Mouse (Mus musculus) bone marrow macrophage, adult 2 months (primary cell): ENCODE measurements around the gene Tmem104. TPM values are rescaled to one million over a fixed set of nuclear protein-coding genes. Genes with fewer than 3 reads are reported as not detected.

ENCODE experiments used
- H3K27ac ChIP-seq: 2 replicates; pipeline ENCODE4 v1.5.1; 2012; ENCODE audit warnings: low read depth, low read length; ENCODE audit not compliant: insufficient read depth
- H3K4me1 ChIP-seq: 2 replicates; pipeline ENCODE4 v1.6.1; 2012; ENCODE audit warnings: low read length; ENCODE audit not compliant: control insufficient read depth, insufficient read depth
- H3K4me3 ChIP-seq: 2 replicates; pipeline ENCODE4 v1.5.1; 2012; ENCODE audit warnings: mild to moderate bottlenecking, low read length, moderate library complexity; ENCODE audit not compliant: insufficient read depth
- CTCF ChIP-seq: IDR thresholded peaks from 2 replicates; pipeline ENCODE4 v1.5.1; 2012; ENCODE audit warnings: low read depth, mild to moderate bottlenecking, low read length, moderate library complexity
- POLR2A ChIP-seq: IDR thresholded peaks from 2 replicates; pipeline ENCODE4 v1.6.1; 2012; ENCODE audit warnings: mild to moderate bottlenecking, low read depth, low read length, borderline replicate concordance
- polyA plus RNA-seq: library from polyadenylated mRNA; stranded (reverse); fragments of >200 nt; gene quantifications from 2 replicates; pipeline ENCODE4 v1.2.4, GENCODE M21; 2012; ENCODE audit not compliant: missing spikeins, insufficient read depth, insufficient read length

The Tmem104 gene
- polyA plus RNA-seq, 1 experiment: 42.7 TPM

- TF ChIP-seq CTCF: no peak
- no peak for TF ChIP-seq POLR2A
- Histone ChIP-seq H3K4me1 (peaks cover 6% of the 10 kb centered on the region), H3K27ac (no peak overlapping the region), H3K4me3 (no peak overlapping the region)
Measured at GRCm38 (mm10) chr11:115226811-115227491, 39.7 kb downstream of the Tmem104 start.

GRCm38 (mm10) chr11:115227640-115228039, 40.4 kb downstream of the Tmem104 start:
- H3K4me3 ChIP-seq: no peak overlapping the region
- peaks cover 6% of the 10 kb centered on the region for H3K4me1 ChIP-seq
- no peak overlapping the region for H3K27ac ChIP-seq
- TF ChIP-seq CTCF: no peak
- no peak for TF ChIP-seq POLR2A

GRCm38 (mm10) chr11:115228430-115228829, 41.1 kb downstream of the Tmem104 start:
- TF ChIP-seq CTCF: no peak
- no peak for TF ChIP-seq POLR2A
- Histone ChIP-seq H3K4me3 (no peak overlapping the region), H3K4me1 (peaks cover 6% of the 10 kb centered on the region), H3K27ac (no peak overlapping the region)

- peaks cover 6% of the 10 kb centered on the region for H3K4me1 ChIP-seq
- TF ChIP-seq POLR2A (no peak), CTCF (no peak)
- H3K27ac ChIP-seq: no peak overlapping the region
- H3K4me3 ChIP-seq: no peak overlapping the region
Measured at GRCm38 (mm10) chr11:115229021-115229930, 42.0 kb downstream of the Tmem104 start.

GRCm38 (mm10) chr11:115231168-115231915, 44.1 kb downstream of the Tmem104 start:
- Histone ChIP-seq H3K4me3 (no peak overlapping the region), H3K27ac (no peak overlapping the region), H3K4me1 (peaks cover 6% of the 10 kb centered on the region)
- TF ChIP-seq POLR2A (no peak), CTCF (no peak)

GRCm38 (mm10) chr11:115231924-115232323, 44.6 kb downstream of the Tmem104 start:
- H3K4me1 ChIP-seq: peaks cover 6% of the 10 kb centered on the region
- H3K4me3 ChIP-seq: no peak overlapping the region
- no peak overlapping the region for H3K27ac ChIP-seq
- TF ChIP-seq CTCF: no peak
- TF ChIP-seq POLR2A: no peak

- Histone ChIP-seq H3K4me1 (peaks cover 6% of the 10 kb centered on the region), H3K27ac (no peak overlapping the region), H3K4me3 (no peak overlapping the region)
- TF ChIP-seq CTCF: no peak
- no peak for TF ChIP-seq POLR2A
Measured at GRCm38 (mm10) chr11:115232889-115233288, 45.6 kb downstream of the Tmem104 start.

- no peak overlapping the region for H3K4me3 ChIP-seq
- no peak overlapping the region for H3K27ac ChIP-seq
- TF ChIP-seq POLR2A: no peak
- TF ChIP-seq CTCF: no peak
- H3K4me1 ChIP-seq: peaks cover 6% of the 10 kb centered on the region
Measured at GRCm38 (mm10) chr11:115233526-115234290, 46.4 kb downstream of the Tmem104 start.
